Mouse (Mus musculus) CH12.LX (cell line): Measurements from ENCODE around the gene Fgd6. TPM values are rescaled to one million over a fixed set of nuclear protein-coding genes. Genes with fewer than 3 reads are reported as not detected.
A peak's percentile ranks its signal among the peaks of the same experiment; 100 is the strongest.

Source experiments
- DNase-seq: peaks from one replicate; pipeline ENCODE4 v3.0.0-alpha.2; 2013; ENCODE audit errors: extremely low read depth
- H3K27ac ChIP-seq: 2 replicates; pipeline ENCODE4 v1.5.1; 2012; ENCODE audit warnings: low read depth, mild to moderate bottlenecking, control low read depth, moderate library complexity; ENCODE audit not compliant: insufficient read depth
- H3K27me3 ChIP-seq: replicated peaks from 2 replicates; pipeline ENCODE3; 2012; ENCODE audit warnings: inconsistent platforms
- H3K36me3 ChIP-seq, 2 experiments: replicated peaks in 1 of 2; 2 replicates each; pipeline versions ENCODE3 to v1.6.1; 2012; ENCODE audit warnings: inconsistent platforms in 1 of 2, low read length in 1 of 2, mild to moderate bottlenecking in 1 of 2, mixed read lengths in 1 of 2, moderate library complexity in 1 of 2; ENCODE audit not compliant: control insufficient read depth in 1 of 2, insufficient read depth in 1 of 2
- H3K4me1 ChIP-seq, 2 experiments: 2 replicates each; pipeline ENCODE4 v1.6.1; 2012; ENCODE audit warnings: inconsistent platforms in 1 of 2, moderate library complexity in 1 of 2; ENCODE audit not compliant: insufficient read depth in 2 of 2, control insufficient read depth in 1 of 2
- H3K4me2 ChIP-seq: 2 replicates; pipeline ENCODE4 v1.6.1; 2012; ENCODE audit warnings: low read depth, mild to moderate bottlenecking, control low read depth; ENCODE audit not compliant: poor library complexity, insufficient read depth, severe bottlenecking
- H3K4me3 ChIP-seq, 3 experiments: fragments of 150-350 bp in 1 of 3; sonication (generic) in 1 of 3; replicated peaks in 1 of 3; 2 replicates each; pipeline versions ENCODE3 to v1.5.1; 2011 to 2012; ENCODE audit warnings: low read depth in 2 of 3, low read length in 2 of 3, mild to moderate bottlenecking in 2 of 3, moderate library complexity in 2 of 3, control low read depth in 1 of 3, improper control_type of control experiment in 1 of 3, inconsistent platforms in 1 of 3, mixed read lengths in 1 of 3; ENCODE audit not compliant: poor library complexity in 1 of 3
- H3K79me2 ChIP-seq: replicated peaks from 2 replicates; pipeline ENCODE4 v1.6.1; 2012; ENCODE audit warnings: mild to moderate bottlenecking, moderate library complexity; ENCODE audit not compliant: control insufficient read depth, poor library complexity, insufficient read depth, severe bottlenecking; ENCODE audit errors: extremely low read depth
- H3K9ac ChIP-seq: 2 replicates; pipeline ENCODE4 v1.6.1; 2012; ENCODE audit warnings: low read depth, mild to moderate bottlenecking, control low read depth, moderate library complexity; ENCODE audit not compliant: insufficient read depth
- H3K9me3 ChIP-seq: replicated peaks from 2 replicates; pipeline ENCODE3; 2012; ENCODE audit warnings: low read length, inconsistent platforms, mixed read lengths
- BHLHE40 ChIP-seq: IDR thresholded peaks from 2 replicates; pipeline ENCODE4 v1.6.1; 2011; ENCODE audit warnings: mild to moderate bottlenecking, low read depth, low read length, improper control_type of control experiment
- CTCF ChIP-seq, 2 experiments: IDR thresholded peaks in 1 of 2; conservative IDR thresholded peaks in 1 of 2; 2 replicates each; pipeline ENCODE4 v1.5.1; 2011 to 2012; ENCODE audit warnings: low read depth in 2 of 2, low read length in 2 of 2, improper control_type of control experiment in 1 of 2, inconsistent platforms in 1 of 2, mild to moderate bottlenecking in 1 of 2, moderate library complexity in 1 of 2
- ELF1 ChIP-seq: IDR thresholded peaks from 2 replicates; pipeline ENCODE4 v1.6.1; 2014; ENCODE audit warnings: low read depth, mild to moderate bottlenecking, inconsistent platforms, low read length, improper control_type of control experiment
- EP300 ChIP-seq: IDR thresholded peaks from 2 replicates; pipeline ENCODE4 v1.6.1; 2011; ENCODE audit warnings: low read length, improper control_type of control experiment
- ETS1 ChIP-seq: conservative IDR thresholded peaks from 2 replicates; pipeline ENCODE4 v1.6.1; 2012; ENCODE audit warnings: low read depth, mild to moderate bottlenecking, inconsistent platforms, low read length, improper control_type of control experiment, moderate library complexity
- IRF4 ChIP-seq: IDR thresholded peaks from 2 replicates; pipeline ENCODE4 v1.6.1; 2014; ENCODE audit warnings: low read depth, mild to moderate bottlenecking, inconsistent platforms, low read length, improper control_type of control experiment
- JUND ChIP-seq: conservative IDR thresholded peaks from 2 replicates; pipeline ENCODE4 v1.6.1; 2011; ENCODE audit warnings: low read depth, low read length, improper control_type of control experiment
- MAFK ChIP-seq: IDR thresholded peaks from 2 replicates; pipeline ENCODE4 v1.6.1; 2011; ENCODE audit warnings: low read length, improper control_type of control experiment; ENCODE audit not compliant: insufficient replicate concordance
- NELFE ChIP-seq: IDR thresholded peaks from 2 replicates; pipeline ENCODE4 v1.6.1; 2011; ENCODE audit warnings: low read depth, low read length, improper control_type of control experiment
- SIN3A ChIP-seq: IDR thresholded peaks from 2 replicates; pipeline ENCODE4 v1.6.1; 2012; ENCODE audit warnings: low read length, improper control_type of control experiment, inconsistent platforms
- SMC3 ChIP-seq: IDR thresholded peaks from 2 replicates; pipeline ENCODE4 v1.6.1; 2011; ENCODE audit warnings: low read depth, low read length, improper control_type of control experiment
- TCF12 ChIP-seq: IDR thresholded peaks from 2 replicates; pipeline ENCODE4 v1.6.1; 2014; ENCODE audit warnings: low read depth, mild to moderate bottlenecking, inconsistent platforms, low read length, improper control_type of control experiment
- ZKSCAN1 ChIP-seq: IDR thresholded peaks from 2 replicates; pipeline ENCODE4 v1.6.1; 2012; ENCODE audit warnings: low read depth, inconsistent platforms, low read length, improper control_type of control experiment, borderline replicate concordance
- ZNF384 ChIP-seq: IDR thresholded peaks from 2 replicates; pipeline ENCODE4 v1.6.1; 2012; ENCODE audit warnings: low read depth, low read length, improper control_type of control experiment, inconsistent platforms
- dilution Hi-C: fragments of 300-500 bp; cut with MboI; formaldehyde crosslinking; loops from 2 replicates; pipeline ENCODE4 v1.14.3; 2020; ENCODE audit warnings: low sequenced_read_pairs; ENCODE audit not compliant: extremely low pct_unique_long_range_greater_than_20kb, extremely low pct_ligation_motif_present
- in situ Hi-C: fragments of 300-500 bp; cut with MboI; formaldehyde crosslinking; loops from 3 replicates; pipeline ENCODE4 v1.14.3; 2019; ENCODE audit warnings: low sequenced_read_pairs, low pct_ligation_motif_present, low pct_unique_long_range_greater_than_20kb, mixed read lengths
- polyA plus RNA-seq: library from polyadenylated mRNA; unstranded; fragments of >175 nt; gene quantifications from 2 replicates; pipeline ENCODE4 v1.2.1, GENCODE M21; 2012; ENCODE audit warnings: low read depth; ENCODE audit not compliant: insufficient read length
- total RNA-seq, 2 experiments: library from RNA; depleted of rRNA; stranded (reverse); fragments of 300-350 nt in 1 of 2; fragments of >200 nt in 1 of 2; gene quantifications; 2 replicates each; pipeline ENCODE4 v1.2.3; 2012 to 2014

The Fgd6 gene
- total and polyA plus RNA-seq, 3 experiments = 3.3 to 7.2 (median 5.0) TPM

- dilution Hi-C loops = no loop called here
These were observed 44.9 kb downstream of the Fgd6 start for GRCm38 (mm10) chr10:94080740-94081139.

GRCm38 (mm10) chr10:94082040-94082734 lies 46.4 kb downstream of the Fgd6 start:
- H3K4me2 ChIP-seq = no peak overlapping the region; the same call in 1 of the 2 replicates
- TF ChIP-seq EP300 (peak; percentile 65), ETS1 (peak; percentile 34; the same call in 1 of the 2 replicates), MAFK (peak; percentile 45; the same call in 1 of the 2 replicates), BHLHE40 (peak; percentile 60; the same call in 1 of the 2 replicates), SIN3A (no peak), SMC3 (no peak), ZKSCAN1 (no peak), TCF12 (no peak), ELF1 (peak; percentile 46; the same call in 1 of the 2 replicates), IRF4 (peak; percentile 75)
- H3K4me3 ChIP-seq = no peak overlapping the region
- peaks cover 24 to 75% of the 10 kb centered on the region in 2 experiments for H3K4me1 ChIP-seq
- peaks cover 7 to 11% of the 10 kb centered on the region in 2 experiments for H3K36me3 ChIP-seq
- peak; percentile 39 for DNase-seq
- H3K27me3 ChIP-seq = no peaks in the 10 kb centered on the region
- peaks cover 10% of the 10 kb centered on the region for H3K79me2 ChIP-seq
- H3K27ac ChIP-seq = no peak overlapping the region
- dilution Hi-C loops (no loop called here), in situ Hi-C loops (no loop called here)
- no peaks in the 10 kb centered on the region for H3K9me3 ChIP-seq
- 0 out of 2 replicates have a peak overlapping the region, but pooled peaks have one; percentile 18 for H3K9ac ChIP-seq

More at GRCm38 (mm10) chr10:94080740-94081139, 44.9 kb downstream of the Fgd6 start:
- Histone ChIP-seq H3K9me3 (no peaks in the 10 kb centered on the region), H3K27ac (no peak overlapping the region), H3K4me3 (no peak overlapping the region), H3K9ac (no peak overlapping the region), H3K4me1 (peaks cover 14 to 61% of the 10 kb centered on the region in 2 experiments; a peak in 3 of 4 replicates), H3K27me3 (no peaks in the 10 kb centered on the region), H3K36me3 (peaks cover 10 to 18% of the 10 kb centered on the region in 2 experiments), H3K4me2 (no peak overlapping the region), H3K79me2 (peaks cover 8% of the 10 kb centered on the region)
- no peak for TF ChIP-seq CTCF (conservative IDR thresholded peaks at IDR 0.05 in 1 of 2, IDR thresholded peaks at IDR 0.05 in 1 of 2; ENCODE audit: low read depth in 2 of 2, low read length in 2 of 2)
- TF ChIP-seq NELFE = no peak
- no peak for TF ChIP-seq ZNF384
- no peak for TF ChIP-seq JUND
- no peak for DNase-seq
- in situ Hi-C loops = no loop called here
